Mouse (Mus musculus): ENCODE measurements around the gene Tacr2.

The Tacr2 gene

DNA sequence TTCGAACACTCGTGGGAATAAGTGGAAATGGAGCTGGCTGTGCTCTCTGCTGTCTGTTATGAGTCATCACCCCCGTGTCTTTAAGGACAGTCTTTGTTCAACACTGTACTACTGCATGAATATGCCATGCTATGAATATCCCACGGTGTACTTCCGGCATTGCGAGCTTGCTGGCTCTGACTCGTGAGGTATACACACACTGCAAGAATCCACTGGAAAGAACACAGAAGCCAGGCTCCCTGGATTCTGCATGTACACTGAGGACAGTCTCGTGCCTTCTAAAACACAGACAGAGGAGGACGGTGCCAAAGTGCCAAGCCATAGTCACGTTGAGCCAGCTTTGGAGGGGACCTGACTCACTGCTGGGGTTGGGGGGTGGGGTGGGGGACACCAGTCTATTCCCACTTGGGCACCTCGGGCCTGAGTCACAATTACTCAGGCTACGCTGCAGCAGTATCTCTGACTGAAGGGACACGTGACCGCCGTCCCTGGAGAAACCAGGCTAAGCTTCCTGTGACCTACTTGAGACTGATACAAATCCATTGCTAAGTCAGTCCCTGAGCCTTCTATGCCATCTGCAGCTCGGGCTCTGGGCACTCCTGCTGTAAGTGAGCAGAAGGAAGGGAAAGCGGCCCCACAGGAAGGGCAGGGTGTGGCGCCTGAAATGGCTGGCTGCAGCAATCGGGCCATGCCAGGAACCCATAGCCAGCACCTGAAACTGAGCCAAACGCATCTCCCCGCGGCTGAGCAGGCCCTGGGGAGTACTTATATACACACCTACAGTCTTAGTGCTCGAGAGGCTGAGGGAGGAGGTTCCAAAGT lies 48.0 kb downstream of the Tacr2 start:
- DNase-seq (ENCODE audit: low read depth): no peak

DNA sequence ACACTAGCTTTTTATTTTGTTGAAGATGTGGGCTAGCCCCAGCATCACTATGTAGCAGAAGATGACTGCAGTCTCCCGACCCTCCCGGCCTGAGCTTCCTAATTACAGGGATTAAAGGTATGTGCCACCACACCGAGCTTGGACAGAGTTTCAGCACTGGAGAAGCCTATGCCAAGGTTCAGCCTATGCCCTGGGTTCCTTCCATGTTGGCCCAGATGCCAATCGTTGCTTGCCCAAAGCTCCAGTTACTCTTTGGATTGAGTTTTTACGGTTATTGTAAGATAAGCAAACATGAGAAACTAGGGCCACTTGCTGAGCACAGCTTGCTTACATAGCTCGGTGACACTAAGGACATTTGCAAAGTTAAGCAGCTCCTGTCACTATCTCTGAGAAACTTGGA lies 52.9 kb downstream of the Tacr2 start:
- DNase-seq (ENCODE audit: low read depth): no peak

DNA sequence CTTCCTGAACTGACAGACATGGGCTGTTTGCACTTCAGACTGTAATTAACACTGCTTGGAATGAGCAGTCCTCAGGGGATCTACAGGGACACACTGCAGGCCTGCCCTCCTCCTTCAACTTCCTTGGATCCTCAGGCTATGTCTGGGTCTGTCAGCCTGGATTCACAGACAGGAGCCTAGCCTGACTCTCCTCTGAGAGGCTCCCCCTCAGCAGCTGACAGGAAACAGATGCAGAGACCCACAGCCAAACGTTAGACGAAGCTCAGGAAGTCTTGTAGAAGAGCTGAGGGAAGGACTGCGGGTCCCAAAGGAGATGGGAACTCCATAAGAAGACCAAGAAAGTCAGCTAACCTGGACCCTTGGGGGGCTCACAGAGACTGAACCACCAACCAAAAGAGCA lies 54.2 kb downstream of the Tacr2 start:
- no peak for DNase-seq (ENCODE audit: low read depth)

DNA sequence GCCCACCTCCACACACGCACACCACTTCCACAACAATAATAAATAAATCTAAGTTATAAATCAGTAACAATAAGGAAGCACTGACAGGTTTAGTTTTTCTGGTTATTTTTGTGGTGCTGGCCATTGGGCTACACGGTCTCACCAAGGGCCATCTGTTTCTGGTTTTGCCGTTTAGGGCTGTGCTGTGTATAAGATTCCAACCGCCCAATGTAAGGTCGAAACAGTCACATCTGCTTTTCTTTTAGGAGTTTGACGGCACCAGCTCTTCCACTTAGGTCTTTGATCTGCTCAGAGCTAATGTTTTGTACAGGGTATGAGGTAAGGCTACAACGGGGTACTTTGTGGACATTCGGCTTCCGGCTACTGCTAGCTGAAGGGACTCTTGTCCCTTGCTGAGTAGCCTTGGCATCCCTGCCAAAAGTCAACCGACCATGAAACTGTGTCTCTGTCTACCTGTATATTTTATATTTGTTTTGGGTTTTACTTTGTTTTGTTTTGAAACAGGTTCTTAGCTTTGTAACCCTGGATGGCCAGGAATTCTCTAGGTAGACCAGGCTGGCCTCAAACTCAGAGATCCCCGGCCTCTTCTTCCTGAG lies 56.8 kb downstream of the Tacr2 start:
- DNase-seq (ENCODE audit: low read depth): no peak

DNA sequence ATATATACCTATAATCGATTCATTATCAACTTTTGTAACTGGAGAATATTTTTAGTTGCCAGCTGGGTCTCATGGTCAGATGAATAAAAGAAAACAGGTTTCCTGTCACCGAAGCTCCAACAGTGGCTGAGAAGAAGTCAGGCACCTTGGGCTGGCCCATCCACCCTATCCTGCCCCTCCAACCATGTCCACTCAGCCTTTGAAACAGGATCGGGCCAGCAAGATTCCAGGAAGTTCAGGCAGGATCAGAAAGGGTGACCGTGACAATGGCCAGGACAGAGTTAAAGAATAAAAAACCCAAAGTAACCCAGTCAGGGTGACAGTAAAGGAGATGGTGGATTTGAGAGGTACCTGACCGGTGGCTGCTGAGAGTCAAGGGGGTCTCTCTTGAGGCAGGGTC lies 57.4 kb downstream of the Tacr2 start:
- no peak for DNase-seq (ENCODE audit: low read depth)

DNA sequence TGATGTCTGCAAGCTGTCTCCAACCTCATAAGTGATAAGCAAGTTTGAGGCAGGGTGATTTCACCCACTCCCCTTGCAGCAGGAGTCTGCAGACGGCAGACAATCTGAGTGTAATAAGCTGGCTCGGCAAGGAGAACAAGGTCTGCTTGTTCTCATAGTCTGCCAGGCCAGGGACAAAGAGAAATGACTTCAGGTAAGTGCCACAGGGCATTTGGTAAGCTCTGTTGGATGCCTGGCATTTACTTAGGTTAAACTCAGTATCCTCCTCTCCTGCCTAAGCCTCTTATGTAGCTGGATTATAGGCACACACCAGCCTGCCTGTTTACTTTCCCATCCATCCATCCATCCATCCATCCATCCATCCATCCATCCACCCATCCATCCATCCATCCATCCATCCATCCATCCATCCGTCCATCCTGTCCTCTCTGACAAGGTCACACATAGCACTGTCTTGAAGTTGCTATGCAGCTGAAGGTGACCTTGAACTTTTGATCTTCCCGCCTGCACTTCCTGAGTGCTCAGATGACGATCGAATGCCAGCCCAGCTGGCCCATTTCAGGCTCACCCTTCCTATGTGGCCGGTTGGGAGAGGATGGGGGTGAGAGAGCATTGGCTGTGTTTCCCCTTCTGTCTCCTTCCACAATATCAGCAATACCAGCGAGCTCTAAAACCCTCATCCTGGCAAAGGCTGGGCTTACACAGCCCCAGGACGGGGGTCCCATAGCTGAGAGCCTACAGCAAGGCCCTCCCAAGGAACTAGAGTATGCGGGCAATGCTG lies 58.2 kb downstream of the Tacr2 start:
- no peak for DNase-seq (ENCODE audit: low read depth)

DNA sequence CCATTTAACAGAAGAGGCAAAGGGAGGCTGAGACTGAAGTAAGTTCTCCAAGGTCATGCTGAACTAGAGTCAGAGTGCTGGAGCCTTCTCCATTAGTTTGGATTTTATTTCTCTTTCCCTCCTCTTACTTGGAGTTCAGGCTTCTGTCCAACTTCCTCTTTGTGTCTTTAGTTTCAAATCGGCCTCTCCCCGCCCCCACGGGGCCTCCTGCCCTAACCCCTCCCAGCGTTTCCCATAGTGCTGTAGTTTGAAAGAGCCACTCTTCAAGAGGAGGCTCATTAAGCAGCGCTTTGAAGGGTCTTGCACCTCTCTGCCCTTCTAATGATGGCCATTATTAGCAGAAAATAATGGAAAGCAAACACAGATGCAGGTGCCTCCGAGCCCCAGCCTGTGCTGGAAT lies 59.2 kb downstream of the Tacr2 start:
- no peak for DNase-seq (ENCODE audit: low read depth)

DNA sequence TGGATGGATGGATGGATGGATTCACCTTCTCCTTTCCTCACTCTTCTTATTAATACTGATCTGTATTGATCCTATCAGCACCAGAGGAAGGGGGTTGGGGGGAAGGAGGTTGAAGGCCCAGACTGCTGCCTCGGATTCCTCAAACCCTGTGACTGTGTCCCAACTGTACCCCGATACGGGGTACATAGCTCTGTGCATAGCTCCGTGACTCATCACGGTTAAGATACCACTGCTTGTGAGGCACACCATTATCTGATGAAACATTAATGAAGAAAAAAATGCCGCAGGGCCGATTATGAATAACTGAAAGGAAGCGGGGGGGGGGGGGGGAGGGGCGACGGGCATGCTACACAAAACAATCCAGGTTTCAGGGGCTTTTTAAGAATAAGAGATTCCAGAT lies 60.9 kb downstream of the Tacr2 start:
- DNase-seq (ENCODE audit: low read depth): no peak

DNA sequence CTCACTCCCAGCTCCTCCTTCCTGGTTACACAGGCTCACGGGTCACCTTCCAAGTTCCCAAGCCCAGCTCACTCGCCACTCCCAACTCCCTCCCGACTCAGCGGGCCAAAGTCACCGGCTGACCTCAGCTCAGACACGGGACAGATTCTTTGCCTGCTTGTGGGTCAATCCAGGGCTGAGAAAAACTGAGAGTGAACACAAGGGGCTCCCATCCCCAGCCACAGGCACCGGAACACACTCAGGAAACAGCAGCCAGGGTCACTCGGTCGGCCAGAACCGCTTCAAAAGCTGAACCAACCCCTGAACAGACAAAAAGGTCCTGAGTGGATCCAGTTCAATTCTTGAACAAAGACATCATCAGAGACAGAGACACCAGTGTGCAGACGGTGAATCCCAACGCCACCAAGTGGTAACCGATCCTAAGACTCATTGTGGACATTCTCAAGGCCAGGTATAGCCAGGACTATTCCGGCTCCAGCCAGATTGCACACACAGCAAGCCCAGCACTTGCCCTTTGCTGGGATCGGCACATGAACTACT lies 61.7 kb downstream of the Tacr2 start:
- no peak for DNase-seq (ENCODE audit: low read depth)
